Mouse (Mus musculus): ENCODE measurements at regions not wholly inside any gene's neighbourhood (a gene's known extent, or its start where the extent isn't known, plus 50 kb on each side); places are given as distances from the start of the nearest gene placed in this dataset.

DNA sequence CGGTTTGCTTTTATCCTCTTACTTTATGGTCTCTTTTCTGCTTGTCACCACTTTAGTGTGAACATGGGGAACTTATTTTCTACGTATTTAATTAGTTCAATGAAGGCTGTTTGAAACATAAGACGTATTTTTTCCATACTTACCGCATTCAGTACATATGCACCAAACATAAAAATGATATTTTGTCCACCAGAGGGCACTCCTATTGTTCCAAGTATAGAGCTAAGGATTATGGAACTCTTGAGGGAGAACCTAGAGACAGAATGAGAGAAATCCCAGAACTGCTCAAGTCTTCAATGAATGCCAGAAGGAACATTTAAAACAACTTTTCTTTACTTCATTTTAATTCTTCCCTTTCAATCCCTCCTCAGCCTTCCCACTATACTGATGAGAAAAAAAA lies 403.4 kb upstream of the Kif18a start:
- 68% methylated on average over 4 of the region's 4 CpGs for WGBS
- DNase-seq (ENCODE audit: low read depth, low spot score) = no peak

DNA sequence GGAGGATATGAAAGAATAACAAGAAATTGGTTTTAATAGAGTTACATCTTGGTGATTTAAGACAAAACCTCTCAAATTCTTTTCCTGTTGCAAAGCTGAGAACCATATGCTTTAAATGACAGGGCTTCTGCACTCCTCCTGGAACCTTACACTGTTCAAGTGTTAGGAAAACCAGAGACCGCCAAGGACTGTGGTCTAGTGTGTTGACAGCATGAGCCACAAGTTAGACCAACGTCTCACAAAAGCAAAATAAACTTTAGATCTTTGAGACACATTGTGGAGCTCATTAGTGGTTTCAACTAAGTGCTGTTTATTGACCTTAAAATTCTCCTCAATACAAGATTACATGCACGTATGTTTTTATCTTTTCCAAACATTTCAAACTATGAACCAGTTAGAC lies 402.9 kb upstream of the Kif18a start:
- no peak for DNase-seq (ENCODE audit: low read depth, low spot score)
- WGBS = 58% methylated on average over 3 of the region's 3 CpGs

DNA sequence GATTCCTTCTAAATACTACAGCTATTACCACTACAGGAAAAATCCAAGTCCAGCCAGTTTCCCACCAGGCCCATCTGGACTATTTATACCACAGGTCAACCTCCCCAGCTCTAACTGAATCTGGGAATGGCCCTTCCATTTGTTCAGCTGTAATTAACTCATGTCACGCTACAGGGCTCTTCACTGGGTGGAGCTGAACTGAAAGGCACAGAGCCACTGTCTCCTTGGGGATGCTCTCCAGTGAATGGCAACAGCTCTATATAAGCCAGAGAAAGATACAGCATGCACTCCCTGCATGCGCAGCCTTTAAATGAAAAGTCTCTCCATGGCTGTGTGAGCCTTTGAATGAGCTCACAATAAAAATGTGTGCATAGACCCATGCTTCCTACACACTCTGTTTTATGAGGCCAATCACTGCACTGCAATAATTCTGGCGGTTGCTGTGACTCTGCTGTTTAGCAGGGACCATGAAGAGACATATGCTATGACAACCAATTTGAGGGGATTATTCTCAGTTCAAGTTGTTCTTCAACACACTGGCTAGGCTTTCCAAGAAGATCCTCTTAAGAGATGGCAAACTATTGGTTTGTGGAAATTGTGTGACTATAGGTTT lies 376.3 kb upstream of the Kif18a start:
- 47% methylated on average over 3 of the region's 3 CpGs for WGBS
- DNase-seq (ENCODE audit: low read depth, low spot score) = no peak

DNA sequence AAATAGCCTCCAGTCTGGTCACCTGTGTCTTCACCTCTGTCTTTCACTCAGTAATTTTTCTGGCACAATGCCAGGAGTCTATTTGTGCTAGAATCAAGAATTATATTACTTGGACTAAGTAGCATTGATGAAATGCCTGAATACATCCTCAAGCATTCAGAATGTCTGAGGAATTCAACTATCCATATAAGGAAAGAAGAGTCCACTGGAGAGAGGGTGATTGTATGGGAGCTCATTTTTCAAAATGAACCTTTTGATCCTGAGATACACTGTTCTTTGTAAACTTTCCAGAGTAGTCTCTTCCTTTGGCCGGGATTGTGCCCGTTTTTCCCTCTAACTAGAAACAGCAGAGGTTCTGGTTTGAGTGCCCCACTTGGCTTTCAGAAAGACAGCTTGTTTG lies 367.0 kb upstream of the Kif18a start:
- WGBS = 55% methylated on average over 2 of the region's 2 CpGs
- no peak for DNase-seq (ENCODE audit: low read depth, low spot score)

DNA sequence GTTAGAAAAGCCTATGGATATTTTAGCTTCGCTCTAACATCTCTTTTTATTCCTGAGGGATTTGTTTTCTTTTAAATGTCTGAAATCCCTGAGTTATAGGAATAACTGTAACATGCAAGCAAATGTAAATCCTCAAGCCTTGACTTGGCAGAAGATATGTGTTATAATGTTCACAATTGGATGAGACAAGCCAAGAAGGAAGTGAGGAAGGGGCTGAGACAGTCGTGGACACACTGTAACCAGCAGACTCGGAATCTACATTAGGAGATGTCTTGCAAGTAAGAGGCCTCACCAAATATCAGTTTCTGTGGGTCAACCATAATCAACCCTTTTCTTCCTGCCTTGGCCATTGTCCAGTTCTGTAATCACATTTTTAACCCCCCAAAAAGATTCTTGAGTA lies 366.6 kb upstream of the Kif18a start:
- 61% methylated on average over 3 of the region's 3 CpGs for WGBS

DNA sequence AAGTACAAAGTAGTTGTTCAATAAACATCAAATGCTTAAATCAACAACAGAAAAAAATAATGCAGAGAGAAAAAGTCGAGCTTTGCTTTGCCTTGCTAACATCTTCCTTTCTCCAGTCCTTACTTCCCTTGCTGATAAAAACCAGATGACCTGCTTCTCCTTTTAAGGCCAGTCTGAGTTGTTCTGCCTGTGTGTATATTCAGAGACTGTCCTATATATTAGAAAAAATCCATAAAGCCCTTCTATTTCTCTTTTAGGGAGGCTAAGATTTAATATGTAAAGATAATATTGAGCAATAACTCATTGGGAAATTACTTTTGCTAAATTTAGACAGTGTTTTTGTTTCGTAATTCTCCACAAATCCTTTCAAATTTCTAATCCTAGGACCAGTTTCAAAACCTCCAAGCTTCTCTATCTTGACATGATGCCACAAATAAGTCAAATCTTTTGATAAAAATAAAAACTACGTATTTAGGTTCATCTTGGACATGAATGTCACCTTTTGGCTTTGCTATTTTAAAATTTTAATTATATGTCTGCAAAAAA lies 361.0 kb upstream of the Kif18a start:
- DNase-seq (ENCODE audit: low read depth, low spot score) = no peak
- 50% methylated on average over 3 of the region's 3 CpGs for WGBS

More for the DNA sequence above, 366.6 kb upstream of the Kif18a start:
- no peak for DNase-seq (ENCODE audit: low read depth, low spot score)

DNA sequence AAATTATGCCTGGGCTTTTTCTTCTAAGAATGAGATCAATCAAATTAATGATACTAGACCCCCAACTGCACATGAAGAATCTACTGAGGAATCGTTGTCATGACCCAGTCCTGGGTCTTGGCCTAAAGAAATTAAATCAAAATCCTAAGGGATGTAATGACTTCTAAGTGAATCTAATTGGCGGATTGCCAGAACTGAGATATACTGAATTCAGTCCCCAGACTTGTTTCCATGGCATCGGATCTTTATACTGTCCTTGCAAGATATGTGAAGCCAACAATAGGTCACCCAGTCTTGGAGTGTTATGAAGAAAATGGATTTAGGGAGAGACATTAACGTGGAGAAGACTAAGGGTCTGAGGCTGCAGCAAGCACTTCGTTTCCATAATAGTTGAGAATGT lies 360.4 kb upstream of the Kif18a start:
- WGBS = 76% methylated on average over 5 of the region's 5 CpGs
- no peak for DNase-seq (ENCODE audit: low read depth, low spot score)

DNA sequence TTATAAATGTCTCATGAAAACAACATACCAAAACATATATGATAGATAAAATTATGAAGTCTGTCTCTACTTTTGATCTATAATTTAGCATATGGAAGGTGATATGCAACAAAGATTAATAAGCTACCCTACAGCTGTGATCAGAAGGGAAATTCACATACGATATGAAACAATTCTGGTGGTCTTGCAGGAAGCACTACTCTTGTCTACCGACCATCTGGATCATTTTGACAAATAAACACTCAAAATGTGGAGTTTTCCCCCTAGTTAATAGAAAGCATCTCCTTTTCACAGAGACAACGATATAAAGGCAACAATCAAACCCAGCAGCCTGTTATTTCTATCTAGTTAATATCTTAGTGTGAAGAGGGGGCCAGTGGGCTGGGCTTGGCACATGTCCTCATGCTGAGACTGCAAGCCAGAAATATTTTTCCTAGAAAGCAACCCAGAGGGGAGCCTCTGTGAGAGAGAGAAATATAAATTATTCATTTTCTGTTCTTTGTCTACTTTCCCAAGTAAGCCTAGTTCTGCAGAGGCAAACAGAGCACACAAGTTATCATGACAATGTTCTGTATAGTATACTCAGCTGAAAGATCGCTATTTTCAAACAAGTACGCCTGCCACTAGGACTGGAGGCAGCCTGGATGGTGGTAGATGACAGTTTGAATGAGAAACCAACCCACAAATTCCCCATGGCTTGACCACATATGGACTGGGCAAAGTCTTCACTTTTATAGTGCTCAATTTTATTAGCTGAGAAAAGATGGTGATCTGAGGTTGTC lies 344.4 kb upstream of the Kif18a start:
- no peak for DNase-seq (ENCODE audit: low read depth, low spot score)
- 62% methylated on average over 5 of the region's 5 CpGs for WGBS

DNA sequence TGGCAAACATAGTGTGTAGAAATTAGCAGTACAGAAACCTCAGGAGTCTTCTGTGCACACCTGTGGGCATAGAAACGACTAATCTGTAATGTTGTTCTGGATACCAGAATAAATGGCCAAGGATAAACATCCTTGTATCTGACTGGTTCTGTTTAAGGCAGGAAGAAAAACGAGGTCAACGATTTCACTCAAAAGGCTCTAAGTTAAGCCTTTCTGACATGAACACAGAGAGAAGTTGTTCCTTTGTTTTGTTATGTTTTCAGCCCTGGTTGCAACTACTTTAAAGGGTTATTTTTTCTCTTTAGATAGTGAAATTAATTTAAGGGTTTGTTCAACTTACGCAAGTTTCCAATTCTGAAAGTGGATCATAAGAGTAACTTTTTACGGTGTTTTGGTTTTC lies 299.6 kb upstream of the Kif18a start:
- WGBS = 79% methylated on average over 5 of the region's 5 CpGs
- no peak for DNase-seq (ENCODE audit: low read depth, low spot score)

DNA sequence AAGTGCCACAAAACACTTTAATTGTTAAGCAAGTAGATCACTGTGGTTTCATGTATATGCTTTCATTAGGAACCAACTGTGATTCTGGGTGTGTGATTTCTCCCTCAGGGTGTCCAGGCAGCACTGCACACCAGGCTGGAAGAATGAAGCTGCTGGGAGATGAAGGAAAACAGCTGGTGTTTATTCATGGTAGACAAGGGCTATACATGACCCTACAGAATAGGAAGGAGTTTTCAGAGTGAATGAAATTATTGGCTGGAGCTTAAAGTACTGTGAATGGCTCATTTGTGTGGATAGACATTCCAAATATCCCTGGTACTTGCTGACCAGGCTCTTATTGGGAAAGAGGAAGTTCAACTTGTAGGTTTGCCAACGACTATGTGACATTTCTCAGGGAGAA lies 264.3 kb upstream of the Kif18a start:
- 26% methylated on average over 1 of the region's 1 CpGs for WGBS

DNA sequence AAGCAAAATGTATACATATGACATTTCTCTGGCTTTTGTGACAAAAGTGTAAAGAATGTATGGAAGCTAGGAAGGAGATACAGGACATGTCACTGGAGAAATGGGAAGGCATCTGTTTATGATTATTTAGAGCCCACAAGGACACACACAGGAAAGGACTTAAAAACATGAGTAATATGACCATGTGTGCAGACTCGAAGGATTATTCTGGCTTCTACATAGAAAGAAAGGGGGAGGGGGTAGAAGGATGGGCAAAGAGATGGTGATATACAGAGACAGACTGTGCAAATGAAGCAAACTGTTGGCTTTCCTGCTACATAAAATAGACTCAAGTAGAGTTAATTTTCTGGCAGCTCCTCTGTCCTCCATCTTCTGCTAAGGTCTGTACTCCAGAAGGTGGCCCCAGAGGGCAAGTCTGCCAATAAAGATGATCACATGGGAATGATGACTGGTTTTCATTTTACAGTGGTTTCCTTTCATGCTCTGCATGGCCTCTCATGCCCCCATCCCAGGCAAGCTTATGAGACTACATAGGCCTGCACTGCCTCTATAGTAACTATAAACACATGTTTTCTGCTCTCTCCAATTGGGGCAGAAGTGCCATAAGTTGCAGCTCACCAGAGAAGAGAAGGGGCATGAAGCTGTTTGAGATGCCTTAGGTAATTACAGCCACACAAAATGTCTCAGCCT lies 263.4 kb upstream of the Kif18a start:
- 47% methylated on average over 1 of the region's 1 CpGs for WGBS

More for the DNA sequence above, 264.3 kb upstream of the Kif18a start:
- no peak for DNase-seq (ENCODE audit: low read depth, low spot score)

DNA sequence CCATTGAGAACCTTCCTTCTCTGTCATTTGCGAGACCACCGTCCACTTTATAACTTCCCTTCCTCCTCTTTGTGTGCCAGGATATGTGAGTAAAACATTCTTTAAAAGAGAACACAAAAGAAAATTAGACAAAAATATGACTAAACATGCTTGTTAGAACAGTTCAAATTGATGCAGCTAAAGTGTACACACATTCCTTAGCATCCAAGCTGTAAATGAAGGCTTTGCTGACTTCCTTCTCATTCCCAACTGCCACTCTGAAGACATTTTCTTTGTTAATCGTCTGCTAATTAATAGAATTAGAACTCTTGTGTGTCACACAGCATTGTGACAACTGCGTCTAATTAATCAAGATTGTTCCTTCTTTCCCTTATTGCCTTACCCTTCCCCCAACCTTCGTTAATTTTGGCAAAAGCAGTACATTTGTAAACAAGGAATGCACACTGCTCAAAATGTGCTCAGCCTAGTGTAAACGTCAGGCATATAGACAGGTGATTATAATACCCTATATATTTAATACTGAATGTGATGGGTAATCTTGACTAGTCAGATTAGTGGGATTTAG lies 242.3 kb upstream of the Kif18a start:
- DNase-seq (ENCODE audit: low read depth, low spot score) = no peak
- WGBS = 71% methylated on average over 6 of the region's 6 CpGs

More for the DNA sequence above, 263.4 kb upstream of the Kif18a start:
- DNase-seq (ENCODE audit: low read depth, low spot score) = no peak
